Mouse (Mus musculus) stomach, postnatal 0 days (tissue): ENCODE measurements around the gene Lgals3bp. TPM values are rescaled to one million over a fixed set of nuclear protein-coding genes. Genes with fewer than 3 reads are reported as not detected.
A peak's percentile ranks its signal among the peaks of the same experiment; 100 is the strongest.

ENCODE experiments used
- ATAC-seq: fragments of 200-750 bp; cut with Nextera tagmentation; 2 replicates; pipeline ENCODE4 v1.8.0; 2017; ENCODE audit not compliant: low FRiP score, low TSS enrichment
- DNase-seq: peaks from one replicate; pipeline ENCODE4 v3.0.0-alpha.2; 2016; ENCODE audit warnings: low spot score
- H3K27ac ChIP-seq: fragments of 300-500 bp; sonication (generic); replicated peaks from 2 replicates; pipeline ENCODE4 v1.5.1; 2014; ENCODE audit warnings: mild to moderate bottlenecking, control low read depth
- H3K27me3 ChIP-seq: fragments of 300-500 bp; sonication (generic); 2 replicates; pipeline ENCODE4 v1.6.1; 2014; ENCODE audit warnings: low read length; ENCODE audit not compliant: control insufficient read depth, insufficient read depth
- H3K36me3 ChIP-seq: fragments of 300-500 bp; sonication (generic); 2 replicates; pipeline ENCODE4 v1.6.1; 2014; ENCODE audit warnings: low read length, mixed read lengths; ENCODE audit not compliant: control insufficient read depth, insufficient read depth
- H3K4me1 ChIP-seq: fragments of 300-500 bp; sonication (generic); replicated peaks from 2 replicates; pipeline ENCODE4 v1.6.1; 2014; ENCODE audit warnings: antibody characterized with exemption; ENCODE audit not compliant: control insufficient read depth, insufficient read depth
- H3K4me2 ChIP-seq: fragments of 300-500 bp; sonication (generic); replicated peaks from 2 replicates; pipeline ENCODE4 v1.6.1; 2014; ENCODE audit warnings: low read depth, mild to moderate bottlenecking, control low read depth, moderate library complexity
- H3K4me3 ChIP-seq: fragments of 300-500 bp; sonication (generic); 2 replicates; pipeline ENCODE4 v1.5.1; 2014; ENCODE audit warnings: low read depth, low read length, control low read depth
- H3K9ac ChIP-seq: fragments of 300-500 bp; sonication (generic); 2 replicates; pipeline ENCODE4 v1.6.1; 2014; ENCODE audit warnings: mild to moderate bottlenecking, low read length, control low read depth, mixed read lengths
- H3K9me3 ChIP-seq: fragments of 300-500 bp; sonication (generic); 2 replicates; pipeline ENCODE4 v1.6.1; 2016; ENCODE audit warnings: low read length; ENCODE audit not compliant: control insufficient read depth
- CTCF ChIP-seq: IDR thresholded peaks from 2 replicates; pipeline ENCODE4 v1.5.1; 2016; ENCODE audit warnings: antibody characterized with exemption, low read depth, mild to moderate bottlenecking, moderate library complexity
- EP300 ChIP-seq: optimal IDR thresholded peaks from 2 replicates; pipeline ENCODE3; 2016; ENCODE audit warnings: antibody characterized with exemption
- WGBS: fragments of 180-500 bp; shearing (Covaris S2); extraction: QIAGEN DNeasy Blood & Tissue Kit; methylation state at CpG from one replicate; pipeline ENCODE4 v1.1.7; 2014; 5-methylcytosine and 5-hydroxymethylcytosine counted together
- polyA plus RNA-seq: library from polyadenylated mRNA; unstranded; fragments of >200 nt; fragmentation: Nextera tagmentation; extraction: Ambion mirVana; gene quantifications from 2 replicates; pipeline ENCODE4 v1.2.1, GENCODE M21; 2015

Gene Lgals3bp
- polyA plus RNA-seq, 1 experiment from 2014 or later, result 142 TPM

- Histone ChIP-seq H3K9me3 (no peaks in the 10 kb centered on the region), H3K36me3 (no peaks in the 10 kb centered on the region), H3K4me3 (no peak overlapping the region), H3K27ac (no peak overlapping the region), H3K27me3 (no peaks in the 10 kb centered on the region), H3K9ac (no peak overlapping the region), H3K4me2 (no peak overlapping the region), H3K4me1 (no peaks in the 10 kb centered on the region)
- no peak for DNase-seq
- WGBS, result 43% methylated on average over 5 of the region's 5 CpGs
- no peak for TF ChIP-seq EP300
- TF ChIP-seq CTCF, result no peak
- ATAC-seq, result no peak
These were observed 26.0 kb downstream of the Lgals3bp start for GRCm38 (mm10) chr11:118375881-118376280.

GRCm38 (mm10) chr11:118375461-118375860 is 26.4 kb downstream of the Lgals3bp start:
- ATAC-seq (no peak), DNase-seq (no peak)
- Histone ChIP-seq H3K27me3 (no peaks in the 10 kb centered on the region), H3K4me3 (no peak overlapping the region), H3K4me1 (no peaks in the 10 kb centered on the region), H3K9me3 (no peaks in the 10 kb centered on the region), H3K27ac (no peak overlapping the region), H3K9ac (no peak overlapping the region), H3K36me3 (no peaks in the 10 kb centered on the region), H3K4me2 (no peak overlapping the region)
- no peak for TF ChIP-seq EP300
- TF ChIP-seq CTCF, result no peak
- 70% methylated on average over 8 of the region's 8 CpGs for WGBS

GRCm38 (mm10) chr11:118375006-118375405 is 26.9 kb downstream of the Lgals3bp start:
- no peak overlapping the region for H3K4me2 ChIP-seq
- TF ChIP-seq CTCF, result peak; percentile 35; the same call in 1 of the 2 replicates
- no peak for TF ChIP-seq EP300

GRCm38 (mm10) chr11:118374506-118374905 is 27.4 kb downstream of the Lgals3bp start:
- H3K4me1 ChIP-seq, result no peaks in the 10 kb centered on the region
- no peaks in the 10 kb centered on the region for H3K36me3 ChIP-seq
- no peaks in the 10 kb centered on the region for H3K9me3 ChIP-seq
- H3K4me3 ChIP-seq, result no peak overlapping the region
- TF ChIP-seq CTCF (no peak), EP300 (no peak)
- WGBS, result 73% methylated on average over 5 of the region's 5 CpGs
- no peak overlapping the region for H3K9ac ChIP-seq
- no peak overlapping the region for H3K4me2 ChIP-seq
- H3K27ac ChIP-seq, result no peak overlapping the region
- H3K27me3 ChIP-seq, result no peaks in the 10 kb centered on the region
- DNase-seq (no peak), ATAC-seq (no peak)

More at GRCm38 (mm10) chr11:118375006-118375405, 26.9 kb downstream of the Lgals3bp start:
- Histone ChIP-seq H3K4me1 (no peaks in the 10 kb centered on the region), H3K9ac (no peak overlapping the region), H3K4me3 (no peak overlapping the region), H3K27ac (no peak overlapping the region), H3K27me3 (no peaks in the 10 kb centered on the region), H3K36me3 (no peaks in the 10 kb centered on the region), H3K9me3 (no peaks in the 10 kb centered on the region)
- DNase-seq, result no peak
- no peak for ATAC-seq

GRCm38 (mm10) chr11:118372641-118373040 is 29.3 kb downstream of the Lgals3bp start:
- TF ChIP-seq CTCF, result no peak
- no peak for TF ChIP-seq EP300
- Histone ChIP-seq H3K9me3 (no peaks in the 10 kb centered on the region), H3K9ac (peak overlapping the region; percentile 35; the same call in 1 of the 2 replicates), H3K4me3 (no peak overlapping the region), H3K4me1 (no peaks in the 10 kb centered on the region), H3K4me2 (no peak overlapping the region), H3K36me3 (no peaks in the 10 kb centered on the region), H3K27me3 (no peaks in the 10 kb centered on the region), H3K27ac (0 out of 2 replicates have a peak overlapping the region, but pooled peaks have one; percentile 35)
- no peak for ATAC-seq
- 42% methylated on average over 7 of the region's 7 CpGs for WGBS
- DNase-seq, result no peak

- no peak overlapping the region for H3K4me2 ChIP-seq
- no peak overlapping the region for H3K4me3 ChIP-seq
- WGBS, result 72% methylated on average over 7 of the region's 7 CpGs
- no peak; the same call in 1 of the 2 replicates for ATAC-seq
- H3K36me3 ChIP-seq, result no peaks in the 10 kb centered on the region
- no peaks in the 10 kb centered on the region for H3K9me3 ChIP-seq
- no peak for TF ChIP-seq CTCF
- no peak for TF ChIP-seq EP300
- no peak overlapping the region for H3K9ac ChIP-seq
- H3K27ac ChIP-seq, result no peak overlapping the region
- no peaks in the 10 kb centered on the region for H3K4me1 ChIP-seq
- no peaks in the 10 kb centered on the region for H3K27me3 ChIP-seq
- DNase-seq, result no peak
These were observed 30.0 kb downstream of the Lgals3bp start for GRCm38 (mm10) chr11:118371876-118372275.
